Mouse (Mus musculus): ENCODE measurements around the gene Gm17018. TPM values are rescaled to one million over a fixed set of nuclear protein-coding genes. Genes with fewer than 3 reads are reported as not detected.
"Not testable (repeated sequence)": the region's sequence is repeated elsewhere in the genome, so short reads cannot be mapped to it uniquely, and the experiment has no call there.

The Gm17018 gene
- polyA plus RNA-seq, 1 experiment: 21.2 TPM

DNA sequence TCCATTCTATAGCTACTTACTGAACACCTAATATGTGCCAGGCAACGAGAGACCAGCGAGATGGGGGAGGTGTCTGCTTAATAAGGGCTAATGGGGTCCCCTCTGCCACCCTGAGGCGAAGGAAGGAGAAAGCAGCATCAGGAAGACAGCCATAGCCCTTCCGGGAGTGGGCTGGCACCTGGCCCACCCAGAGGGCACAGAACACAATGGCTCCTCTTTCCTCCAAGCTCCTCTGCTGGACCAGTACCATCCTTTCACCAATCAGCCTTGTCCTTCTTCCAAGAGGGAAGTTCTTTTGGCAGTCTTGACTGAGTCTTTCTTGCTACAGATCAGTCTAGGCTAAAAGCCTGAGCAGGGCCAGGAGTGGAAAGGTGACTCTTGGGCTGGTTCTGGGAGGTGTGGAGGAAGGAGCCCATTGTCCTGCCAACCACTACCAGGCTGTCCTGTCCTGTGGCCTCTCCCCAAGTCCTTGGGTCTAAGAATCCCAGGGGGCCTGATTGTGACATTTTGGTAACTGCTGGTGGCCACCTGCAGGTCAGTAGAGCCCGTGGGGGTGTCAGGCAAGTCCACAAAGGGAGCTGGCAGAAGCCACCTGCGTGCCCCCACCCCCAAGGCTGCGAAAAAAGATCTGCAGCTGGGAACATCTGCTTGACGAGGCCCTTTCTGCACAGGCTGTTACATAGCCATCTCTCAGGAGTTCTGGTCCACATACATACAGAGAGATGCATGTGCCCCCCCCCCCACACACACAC, 19.6 kb upstream of the Gm17018 start:
- no peak overlapping the region for H3K4me3 ChIP-seq (ENCODE audit: control insufficient read depth, low read depth, low read length)
- peaks cover 23% of the 10 kb centered on the region for H3K4me1 ChIP-seq (ENCODE audit: control insufficient read depth, insufficient read depth, low read length)
- no peaks in the 10 kb centered on the region for H3K36me3 ChIP-seq (ENCODE audit: control insufficient read depth, insufficient read depth, low read length)
- TF ChIP-seq CTCF (IDR thresholded peaks at IDR 0.05; ENCODE audit: control insufficient read depth, insufficient read depth, insufficient replicate concordance, low read depth, low read length): no peak
- TF ChIP-seq POLR2A (IDR thresholded peaks at IDR 0.05; ENCODE audit: control insufficient read depth, low read depth, low read length): no peak
- H3K27ac ChIP-seq (ENCODE audit: control insufficient read depth, insufficient read depth, low read depth, low read length): no peak overlapping the region
- H3K27me3 ChIP-seq (ENCODE audit: control insufficient read depth, insufficient read depth, low read length): no peaks in the 10 kb centered on the region

GRCm38 (mm10) chr19:45541409-45542041, 18.9 kb upstream of the Gm17018 start:
- TF ChIP-seq POLR2A (IDR thresholded peaks at IDR 0.05; ENCODE audit: control insufficient read depth, low read depth, low read length): no peak
- TF ChIP-seq CTCF (IDR thresholded peaks at IDR 0.05; ENCODE audit: control insufficient read depth, insufficient read depth, insufficient replicate concordance, low read depth, low read length): no peak

DNA sequence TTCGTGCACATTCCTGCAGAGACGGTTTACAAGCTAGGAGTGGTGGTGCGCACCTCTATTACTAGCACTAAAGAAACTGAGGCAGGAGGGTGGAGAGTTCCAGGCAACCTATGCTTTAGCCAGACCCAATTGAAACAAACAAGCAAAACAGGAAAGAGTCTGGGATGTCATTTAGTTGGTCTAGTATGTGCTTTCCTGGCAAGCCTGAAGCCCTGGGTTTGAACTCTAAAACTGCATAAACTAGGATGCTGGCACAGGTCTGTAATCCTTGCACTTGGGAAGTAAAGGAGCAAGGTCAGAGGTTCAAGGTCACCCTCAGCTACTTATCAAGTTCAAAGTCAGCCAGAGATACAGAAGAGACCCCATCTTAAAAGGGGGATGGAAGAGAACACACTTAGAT, 18.4 kb upstream of the Gm17018 start:
- Histone ChIP-seq H3K27ac (ENCODE audit: control insufficient read depth, insufficient read depth, low read depth, low read length) (no peak overlapping the region), H3K4me1 (ENCODE audit: control insufficient read depth, insufficient read depth, low read length) (peaks cover 23% of the 10 kb centered on the region), H3K27me3 (ENCODE audit: control insufficient read depth, insufficient read depth, low read length) (no peaks in the 10 kb centered on the region), H3K4me3 (ENCODE audit: control insufficient read depth, low read depth, low read length) (peak overlapping the region; percentile 11), H3K36me3 (ENCODE audit: control insufficient read depth, insufficient read depth, low read length) (no peaks in the 10 kb centered on the region)
- no peak for TF ChIP-seq POLR2A (IDR thresholded peaks at IDR 0.05; ENCODE audit: control insufficient read depth, low read depth, low read length)
- no peak for TF ChIP-seq CTCF (IDR thresholded peaks at IDR 0.05; ENCODE audit: control insufficient read depth, insufficient read depth, insufficient replicate concordance, low read depth, low read length)

More at GRCm38 (mm10) chr19:45541409-45542041, 18.9 kb upstream of the Gm17018 start:
- Histone ChIP-seq H3K27ac (ENCODE audit: control insufficient read depth, insufficient read depth, low read depth, low read length) (no peak overlapping the region), H3K27me3 (ENCODE audit: control insufficient read depth, insufficient read depth, low read length) (no peaks in the 10 kb centered on the region), H3K4me1 (ENCODE audit: control insufficient read depth, insufficient read depth, low read length) (peaks cover 23% of the 10 kb centered on the region), H3K4me3 (ENCODE audit: control insufficient read depth, low read depth, low read length) (peak overlapping the region; percentile 11), H3K36me3 (ENCODE audit: control insufficient read depth, insufficient read depth, low read length) (no peaks in the 10 kb centered on the region)

DNA sequence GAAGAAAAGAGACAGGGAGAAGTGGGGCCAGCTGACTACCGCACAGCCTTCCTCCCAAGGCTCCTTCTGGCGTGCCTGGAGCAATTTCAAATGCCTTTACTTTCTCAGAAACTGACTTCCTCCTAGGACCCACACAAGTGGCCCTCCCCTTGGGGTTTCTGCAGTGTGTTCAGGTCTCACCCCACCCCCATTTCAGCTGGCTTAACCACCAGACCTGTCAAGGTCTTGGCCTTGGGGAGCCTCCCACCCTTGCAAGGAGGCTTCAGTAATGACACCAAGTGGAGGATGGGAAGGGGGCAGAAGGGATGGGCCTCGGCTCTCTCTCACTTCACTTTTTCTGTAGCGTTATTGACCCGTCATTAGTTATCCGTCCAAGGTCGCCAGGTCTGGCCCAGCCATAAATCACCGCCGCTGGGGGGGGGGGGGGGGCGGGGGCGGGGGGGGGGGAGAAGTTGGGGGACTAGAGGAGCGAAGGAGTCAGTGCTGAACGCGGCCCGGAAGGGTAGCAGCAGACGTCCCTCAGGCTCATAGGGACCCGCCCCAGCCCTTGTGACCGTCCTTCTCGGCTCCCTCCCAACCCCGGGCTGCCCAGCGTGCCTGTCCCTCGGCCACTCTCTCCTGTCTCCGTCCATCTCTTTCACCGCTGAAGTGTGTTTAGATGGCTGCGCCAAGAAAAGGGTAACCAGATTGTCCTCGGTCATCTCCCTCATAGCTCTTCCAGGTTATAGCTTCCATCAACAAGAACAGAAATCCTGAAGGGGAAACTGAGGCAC, 16.1 kb upstream of the Gm17018 start:
- H3K4me3 ChIP-seq (ENCODE audit: control insufficient read depth, low read depth, low read length): peak overlapping the region; percentile 54
- peaks cover 23% of the 10 kb centered on the region for H3K4me1 ChIP-seq (ENCODE audit: control insufficient read depth, insufficient read depth, low read length)
- no peaks in the 10 kb centered on the region for H3K36me3 ChIP-seq (ENCODE audit: control insufficient read depth, insufficient read depth, low read length)
- TF ChIP-seq POLR2A (IDR thresholded peaks at IDR 0.05; ENCODE audit: control insufficient read depth, low read depth, low read length) (no peak), CTCF (IDR thresholded peaks at IDR 0.05; ENCODE audit: control insufficient read depth, insufficient read depth, insufficient replicate concordance, low read depth, low read length) (no peak)
- H3K27ac ChIP-seq (ENCODE audit: control insufficient read depth, insufficient read depth, low read depth, low read length): no peak overlapping the region
- H3K27me3 ChIP-seq (ENCODE audit: control insufficient read depth, insufficient read depth, low read length): no peaks in the 10 kb centered on the region

GRCm38 (mm10) chr19:45544925-45545321, 15.5 kb upstream of the Gm17018 start:
- TF ChIP-seq POLR2A (IDR thresholded peaks at IDR 0.05; ENCODE audit: control insufficient read depth, low read depth, low read length) (no peak), CTCF (IDR thresholded peaks at IDR 0.05; ENCODE audit: control insufficient read depth, insufficient read depth, insufficient replicate concordance, low read depth, low read length) (peak; percentile 63)
- H3K36me3 ChIP-seq (ENCODE audit: control insufficient read depth, insufficient read depth, low read length): no peaks in the 10 kb centered on the region
- peaks cover 23% of the 10 kb centered on the region for H3K4me1 ChIP-seq (ENCODE audit: control insufficient read depth, insufficient read depth, low read length)
- no peaks in the 10 kb centered on the region for H3K27me3 ChIP-seq (ENCODE audit: control insufficient read depth, insufficient read depth, low read length)
- no peak overlapping the region for H3K27ac ChIP-seq (ENCODE audit: control insufficient read depth, insufficient read depth, low read depth, low read length)
- H3K4me3 ChIP-seq (ENCODE audit: control insufficient read depth, low read depth, low read length): peak overlapping the region; percentile 54

DNA sequence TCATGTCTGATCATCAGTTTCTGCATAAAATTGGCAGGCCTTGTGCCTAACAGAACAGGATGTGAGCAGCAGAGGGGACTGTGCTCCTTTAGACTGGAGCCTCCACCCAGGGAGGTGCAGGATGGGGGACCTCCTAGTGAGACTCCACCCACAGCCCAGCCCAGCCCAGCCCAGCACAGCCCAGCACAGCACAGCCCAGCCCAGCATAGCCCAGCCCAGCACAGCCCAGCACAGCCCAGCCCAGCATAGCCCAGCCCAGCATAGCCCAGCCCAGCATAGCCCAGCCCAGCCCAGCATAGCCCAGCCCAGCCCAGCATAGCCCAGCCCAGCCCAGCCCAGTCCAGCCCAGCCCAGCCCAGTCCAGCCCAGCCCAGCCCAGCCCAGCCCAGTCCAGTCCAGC, 12.2 kb upstream of the Gm17018 start:
- not testable (repeated sequence) for H3K27me3 ChIP-seq (ENCODE audit: control insufficient read depth, insufficient read depth, low read length); H3K27ac ChIP-seq (ENCODE audit: control insufficient read depth, insufficient read depth, low read depth, low read length); H3K4me3 ChIP-seq (ENCODE audit: control insufficient read depth, low read depth, low read length); H3K36me3 ChIP-seq (ENCODE audit: control insufficient read depth, insufficient read depth, low read length)
- peaks cover 11% of the 10 kb centered on the region for H3K4me1 ChIP-seq (ENCODE audit: control insufficient read depth, insufficient read depth, low read length)

All from testis, adult 2 months (tissue).